Mouse (Mus musculus) hindbrain, embryonic 16.5 days (tissue): ENCODE results near the gene Tmed2. TPM values are rescaled to one million over a fixed set of nuclear protein-coding genes. Genes with fewer than 3 reads are reported as not detected.
A peak's percentile ranks its signal among the peaks of the same experiment; 100 is the strongest.
"Not testable (repeated sequence)": the region's sequence is repeated elsewhere in the genome, so short reads cannot be mapped to it uniquely, and the experiment has no call there.

Experiments used
- ATAC-seq: fragments of 200-750 bp; cut with Nextera tagmentation; 2 replicates; pipeline ENCODE4 v1.8.0; 2017; ENCODE audit warnings: moderate TSS enrichment, moderate library complexity
- H3K27ac ChIP-seq: fragments of 300-500 bp; sonication (generic); 2 replicates; pipeline ENCODE4 v1.5.1; 2014; ENCODE audit warnings: low read depth, mild to moderate bottlenecking, control low read depth, low read length, moderate library complexity
- H3K27me3 ChIP-seq: fragments of 300-500 bp; sonication (generic); replicated peaks from 2 replicates; pipeline ENCODE4 v1.6.1; 2014; ENCODE audit warnings: low read length; ENCODE audit not compliant: control insufficient read depth, insufficient read depth
- H3K36me3 ChIP-seq: fragments of 300-500 bp; sonication (generic); 2 replicates; pipeline ENCODE4 v1.6.1; 2014; ENCODE audit warnings: mild to moderate bottlenecking, low read length, moderate library complexity, mixed read lengths; ENCODE audit not compliant: control insufficient read depth, insufficient read depth
- H3K4me1 ChIP-seq: fragments of 300-500 bp; sonication (generic); 2 replicates; pipeline ENCODE4 v1.6.1; 2014; ENCODE audit warnings: low read depth, low read length; ENCODE audit not compliant: control insufficient read depth, insufficient read depth
- H3K4me2 ChIP-seq: fragments of 300-500 bp; sonication (generic); 2 replicates; pipeline ENCODE4 v1.6.1; 2014; ENCODE audit warnings: mild to moderate bottlenecking, low read length, control low read depth, moderate library complexity
- H3K4me3 ChIP-seq: fragments of 300-500 bp; sonication (generic); 2 replicates; pipeline ENCODE4 v1.5.1; 2014; ENCODE audit warnings: mild to moderate bottlenecking, low read length, control low read depth, moderate library complexity
- H3K9ac ChIP-seq: fragments of 300-500 bp; sonication (generic); 2 replicates; pipeline ENCODE4 v1.6.1; 2014; ENCODE audit warnings: low read depth, mild to moderate bottlenecking, control low read depth, low read length, moderate library complexity
- H3K9me3 ChIP-seq: fragments of 300-500 bp; sonication (generic); 2 replicates; pipeline ENCODE4 v1.6.1; 2014; ENCODE audit warnings: mild to moderate bottlenecking, low read length, moderate library complexity; ENCODE audit not compliant: control insufficient read depth
- WGBS: fragments of 180-500 bp; shearing (Covaris S2); extraction: QIAGEN DNeasy Blood & Tissue Kit; methylation state at CpG from one replicate; pipeline ENCODE4 v1.1.7; 2014; 5-methylcytosine and 5-hydroxymethylcytosine counted together
- polyA plus RNA-seq: library from polyadenylated mRNA; unstranded; fragments of >200 nt; fragmentation: Nextera tagmentation; extraction: Ambion mirVana; gene quantifications from 2 replicates; pipeline ENCODE4 v1.2.1, GENCODE M21; 2015

Gene Tmed2
- polyA plus RNA-seq, 1 experiment from 2014 or later, result 342 TPM

- not testable (repeated sequence) for ATAC-seq, H3K9me3 ChIP-seq, H3K9ac ChIP-seq, H3K27ac ChIP-seq, H3K27me3 ChIP-seq
- Histone ChIP-seq H3K4me1 (peaks cover 13% of the 10 kb centered on the region), H3K36me3 (peaks cover 15% of the 10 kb centered on the region), H3K4me3 (peak overlapping the region; percentile 97), H3K4me2 (peak overlapping the region; percentile 80)
- whole genome bisulfite sequencing, result 28% methylated on average over 5 of the region's 5 CpGs
Observed at GRCm38 (mm10) chr5:124551349-124552093, 11.0 kb downstream of the Tmed2 start.

- no peaks in the 10 kb centered on the region for H3K9me3 ChIP-seq
- H3K4me1 ChIP-seq, result peaks cover 13% of the 10 kb centered on the region
- peak overlapping the region; percentile 89 for H3K27ac ChIP-seq
- peak overlapping the region; percentile 97 for H3K4me3 ChIP-seq
- H3K9ac ChIP-seq, result peak overlapping the region; percentile 93
- 12% methylated on average over 9 of the region's 9 CpGs for WGBS
- peak; percentile 25; the same call in 1 of the 2 replicates for ATAC-seq
- peaks cover 17% of the 10 kb centered on the region for H3K36me3 ChIP-seq
- peak overlapping the region; percentile 80 for H3K4me2 ChIP-seq
- no peaks in the 10 kb centered on the region for H3K27me3 ChIP-seq
Observed at GRCm38 (mm10) chr5:124552094-124552472, 11.6 kb downstream of the Tmed2 start.

DNA sequence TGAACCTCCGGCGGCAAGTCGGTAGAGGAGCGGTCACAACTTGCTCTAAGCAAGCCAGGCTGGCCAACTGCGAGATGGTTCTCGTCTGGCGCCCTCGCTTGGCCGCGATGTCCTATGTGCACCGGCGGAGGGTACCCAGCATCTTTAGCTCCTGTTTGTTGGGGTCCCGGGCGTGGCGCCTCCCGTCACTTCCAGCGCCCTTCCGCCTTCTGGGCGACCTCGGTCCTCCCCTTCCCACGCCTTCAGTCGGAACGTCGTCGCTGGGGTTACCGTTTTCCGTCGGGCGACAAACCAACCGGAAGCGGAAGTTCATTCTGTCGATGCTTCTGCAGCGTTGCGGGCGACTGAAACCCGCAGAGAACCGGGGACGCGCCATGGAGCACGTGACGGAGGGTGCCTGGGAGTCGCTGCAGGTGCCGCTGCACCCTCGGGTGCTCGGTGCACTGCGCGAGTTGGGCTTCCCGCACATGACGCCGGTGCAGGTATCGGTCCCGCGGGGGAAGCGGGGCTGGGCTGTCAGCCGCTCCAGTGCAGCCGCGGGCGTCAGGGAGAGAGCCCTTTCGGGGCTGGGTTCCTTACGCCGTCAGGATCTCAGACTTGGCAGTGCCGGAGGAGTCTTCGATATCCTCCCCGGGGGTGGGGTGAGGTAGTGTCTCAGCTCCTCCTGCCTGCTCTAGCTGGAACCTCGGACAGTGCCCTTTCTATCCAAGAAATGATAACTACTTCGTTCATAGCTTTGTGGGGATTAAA is 12.2 kb downstream of the Tmed2 start, which contains the start of gene Ddx55:
Gene Ddx55, plus strand, starts transcription at position 307 of the 750 bp plus-strand sequence.
- peak within 1 kb of the TSS; percentile 93 for H3K9ac ChIP-seq
- under 1% methylated on average over 64 of the region's 66 CpGs for WGBS
- peak within 1 kb of the TSS; percentile 89 for H3K27ac ChIP-seq
- peaks cover 15% of the 10 kb centered on the region for H3K36me3 ChIP-seq
- H3K4me3 ChIP-seq, result peak within 1 kb of the TSS; percentile 97
- ATAC-seq, result peak; percentile 92
- H3K4me1 ChIP-seq, result peaks cover 13% of the 10 kb centered on the region
- H3K27me3 ChIP-seq, result no peaks in the 10 kb centered on the region
- H3K9me3 ChIP-seq, result no peaks in the 10 kb centered on the region
- H3K4me2 ChIP-seq, result peak within 1 kb of the TSS; percentile 80

- Histone ChIP-seq H3K27ac (no peak overlapping the region), H3K4me2 (peak overlapping the region; percentile 80), H3K27me3 (no peaks in the 10 kb centered on the region), H3K9ac (no peak overlapping the region), H3K9me3 (no peaks in the 10 kb centered on the region), H3K4me1 (peaks cover 13% of the 10 kb centered on the region), H3K4me3 (peak overlapping the region; percentile 97), H3K36me3 (peaks cover 18% of the 10 kb centered on the region)
- no peak for ATAC-seq
- 73% methylated on average over 6 of the region's 6 CpGs for WGBS
Observed at GRCm38 (mm10) chr5:124553607-124554006, 13.1 kb downstream of the Tmed2 start.

DNA sequence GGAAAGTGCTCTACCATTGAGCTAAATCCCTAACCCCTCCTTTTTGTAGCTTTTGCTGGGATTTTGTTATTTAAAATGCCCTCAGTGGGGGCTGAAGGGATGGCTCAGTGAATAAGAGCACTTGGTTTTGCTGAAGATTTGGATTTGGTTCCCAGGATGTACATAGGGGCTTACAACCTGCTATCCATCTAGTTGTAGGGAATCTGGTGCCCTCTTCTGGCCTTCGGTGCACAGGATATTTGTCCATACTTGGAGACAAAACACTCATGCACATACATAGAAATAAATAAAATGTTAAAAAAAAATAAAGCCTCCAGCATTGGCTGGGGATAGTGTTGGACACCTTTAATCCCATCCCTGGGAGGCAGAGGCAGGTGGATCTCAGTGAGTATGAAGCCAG is 14.7 kb downstream of the Tmed2 start:
- Histone ChIP-seq H3K4me3 (no peak overlapping the region), H3K36me3 (peaks cover 30% of the 10 kb centered on the region), H3K4me1 (peaks cover 13% of the 10 kb centered on the region), H3K27me3 (no peaks in the 10 kb centered on the region), H3K4me2 (no peak overlapping the region), H3K27ac (no peak overlapping the region), H3K9me3 (no peaks in the 10 kb centered on the region), H3K9ac (no peak overlapping the region)
- WGBS, result 76% methylated on average over 1 of the region's 1 CpGs
- no peak for ATAC-seq

- Histone ChIP-seq H3K9me3 (no peaks in the 10 kb centered on the region), H3K4me2 (no peak overlapping the region), H3K36me3 (peaks cover 67% of the 10 kb centered on the region), H3K4me3 (no peak overlapping the region), H3K9ac (no peak overlapping the region), H3K27ac (no peak overlapping the region), H3K4me1 (no peaks in the 10 kb centered on the region), H3K27me3 (no peaks in the 10 kb centered on the region)
- whole genome bisulfite sequencing, result 85% methylated on average over 12 of the region's 12 CpGs
- ATAC-seq, result no peak
Observed at GRCm38 (mm10) chr5:124571068-124571467, 30.6 kb downstream of the Tmed2 start.

DNA sequence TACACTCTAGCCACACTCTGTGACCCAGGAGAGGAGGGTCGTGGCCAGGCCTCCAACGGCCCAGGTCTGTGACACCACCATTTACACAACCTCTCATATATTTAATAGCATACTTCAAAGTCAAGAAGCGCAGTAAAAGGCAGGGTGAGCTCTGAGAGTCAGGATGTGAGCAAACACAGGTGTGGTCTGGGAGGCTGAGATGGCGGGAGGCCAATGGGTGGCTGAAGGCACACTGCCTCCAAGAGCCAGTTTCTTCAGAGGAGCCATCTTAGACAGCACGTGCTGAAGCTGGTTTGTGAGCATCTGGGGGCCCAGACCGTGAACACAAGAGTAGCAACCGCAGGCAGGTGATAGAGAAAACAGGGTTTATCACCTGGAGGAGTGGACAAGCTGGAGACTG is 35.0 kb downstream of the Tmed2 start:
- H3K4me1 ChIP-seq, result peaks cover 16% of the 10 kb centered on the region
- ATAC-seq, result no peak
- no peak overlapping the region for H3K4me2 ChIP-seq
- no peaks in the 10 kb centered on the region for H3K9me3 ChIP-seq
- peaks cover 41% of the 10 kb centered on the region for H3K36me3 ChIP-seq
- WGBS, result 96% methylated on average over 7 of the region's 7 CpGs
- no peak overlapping the region for H3K27ac ChIP-seq
- H3K4me3 ChIP-seq, result no peak overlapping the region
- no peak overlapping the region for H3K9ac ChIP-seq
- no peaks in the 10 kb centered on the region for H3K27me3 ChIP-seq

DNA sequence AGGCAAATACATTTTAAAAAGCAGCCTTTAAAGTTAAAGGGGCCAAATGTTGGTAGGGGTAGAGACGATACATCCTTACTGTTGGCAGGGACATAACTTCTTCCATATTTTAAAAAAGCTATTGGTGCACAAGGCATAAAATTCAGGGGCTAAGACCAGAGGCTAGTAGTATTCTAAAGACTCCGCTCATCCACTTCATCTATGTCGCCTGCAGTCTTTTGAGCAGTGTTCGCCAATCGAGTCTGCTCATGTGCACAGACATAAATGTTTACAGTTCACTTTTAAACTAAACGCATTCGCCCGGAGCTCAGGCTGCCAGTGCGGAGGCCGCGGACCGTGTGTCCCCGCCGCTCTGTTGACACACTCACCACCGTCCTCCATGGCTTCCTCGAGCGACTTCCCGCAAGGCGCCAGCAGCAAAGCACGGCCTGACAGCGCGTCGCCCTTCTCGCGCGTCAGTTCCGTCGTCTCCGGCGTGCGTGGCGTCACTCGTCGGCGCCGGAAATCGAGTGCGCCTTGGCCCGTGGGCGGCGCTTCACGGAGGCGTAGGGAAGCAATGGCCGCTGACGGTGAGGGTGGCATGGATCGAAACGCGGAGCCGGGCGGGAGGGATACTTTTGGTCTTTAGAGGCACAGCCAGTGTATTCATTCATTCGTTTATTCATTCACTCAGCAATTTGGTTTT is 38.3 kb downstream of the Tmed2 start, which contains the start of the genes Eif2b1 and Gtf2h3:
Gene Eif2b1, minus strand, starts transcription at position 499 of the 685 bp plus-strand sequence.
Gene Gtf2h3, plus strand, starts transcription at position 508 of the 685 bp plus-strand sequence.
- peak; percentile 94 for ATAC-seq
- H3K9ac ChIP-seq, result peak within 1 kb of the TSS; percentile 74
- 1% methylated on average over 51 of the region's 51 CpGs for WGBS
- peaks cover 18% of the 10 kb centered on the region for H3K4me1 ChIP-seq
- no peak within 1 kb of the TSS for H3K27ac ChIP-seq
- no peaks in the 10 kb centered on the region for H3K9me3 ChIP-seq
- H3K4me3 ChIP-seq, result peak within 1 kb of the TSS; percentile 72
- peak within 1 kb of the TSS; percentile 85 for H3K4me2 ChIP-seq
- no peaks in the 10 kb centered on the region for H3K27me3 ChIP-seq
- H3K36me3 ChIP-seq, result peaks cover 19% of the 10 kb centered on the region

DNA sequence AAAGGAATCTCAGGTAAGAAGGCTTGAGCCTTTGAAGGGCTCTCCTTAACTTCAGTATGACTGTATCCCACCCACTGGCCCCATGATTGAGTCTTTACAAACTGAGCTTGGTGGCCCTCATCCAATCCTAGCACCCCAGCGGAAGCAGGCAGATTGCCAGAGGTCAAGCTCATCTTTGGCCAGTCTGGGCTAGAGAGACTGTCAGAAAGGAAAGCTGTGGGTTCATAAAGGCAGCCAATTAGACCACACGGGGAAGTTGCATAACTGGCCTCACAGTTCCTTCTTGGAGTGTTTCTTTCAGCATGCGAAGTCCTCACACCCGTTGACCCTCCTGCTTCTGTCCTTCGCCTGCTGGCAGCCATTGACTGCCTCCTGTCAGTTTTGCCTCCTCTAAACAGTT is 42.0 kb downstream of the Tmed2 start:
- Histone ChIP-seq H3K36me3 (peaks cover 22% of the 10 kb centered on the region), H3K4me1 (peaks cover 18% of the 10 kb centered on the region), H3K9me3 (no peaks in the 10 kb centered on the region), H3K9ac (no peak overlapping the region), H3K4me2 (no peak overlapping the region), H3K4me3 (no peak overlapping the region), H3K27ac (no peak overlapping the region), H3K27me3 (no peaks in the 10 kb centered on the region)
- WGBS, result 87% methylated on average over 5 of the region's 5 CpGs
- no peak for ATAC-seq
